Mouse (Mus musculus) limb, embryonic 12.5 days (tissue): ENCODE measurements around the gene Pard3. TPM values are rescaled to one million over a fixed set of nuclear protein-coding genes. Genes with fewer than 3 reads are reported as not detected.

Experiments used
- ATAC-seq: fragments of 200-750 bp; cut with Nextera tagmentation; 2 replicates; pipeline ENCODE4 v1.8.0; 2017; ENCODE audit warnings: low read depth, moderate TSS enrichment; ENCODE audit not compliant: insufficient number of reproducible peaks, insufficient read depth, low FRiP score, low TSS enrichment
- H3K27ac ChIP-seq: fragments of 300-500 bp; sonication (generic); 2 replicates; pipeline ENCODE4 v1.5.1; 2016; ENCODE audit warnings: mild to moderate bottlenecking, moderate library complexity
- H3K27me3 ChIP-seq: fragments of 300-500 bp; sonication (generic); 2 replicates; pipeline ENCODE4 v1.6.1; 2016; ENCODE audit warnings: mild to moderate bottlenecking, moderate library complexity
- H3K36me3 ChIP-seq: fragments of 300-500 bp; sonication (generic); 2 replicates; pipeline ENCODE4 v1.6.1; 2016; ENCODE audit warnings: mild to moderate bottlenecking, moderate library complexity
- H3K4me1 ChIP-seq: fragments of 300-500 bp; sonication (generic); replicated peaks from 2 replicates; pipeline ENCODE4 v1.6.1; 2016
- H3K4me2 ChIP-seq: fragments of 300-500 bp; sonication (generic); 2 replicates; pipeline ENCODE4 v1.6.1; 2016; ENCODE audit warnings: mild to moderate bottlenecking, moderate library complexity
- H3K4me3 ChIP-seq: fragments of 300-500 bp; sonication (generic); replicated peaks from 2 replicates; pipeline ENCODE4 v1.5.1; 2016; ENCODE audit warnings: mild to moderate bottlenecking
- H3K9ac ChIP-seq: fragments of 300-500 bp; sonication (generic); replicated peaks from 2 replicates; pipeline ENCODE4 v1.6.1; 2016; ENCODE audit warnings: mild to moderate bottlenecking, moderate library complexity
- H3K9me3 ChIP-seq: fragments of 300-500 bp; sonication (generic); 2 replicates; pipeline ENCODE4 v1.6.1; 2016; ENCODE audit warnings: mild to moderate bottlenecking, moderate library complexity
- WGBS: fragments of 180-500 bp; shearing (Covaris S2); methylation state at CpG from one replicate; pipeline ENCODE4 v1.1.7; 2016; 5-methylcytosine and 5-hydroxymethylcytosine counted together
- polyA plus RNA-seq: library from polyadenylated mRNA; unstranded; fragments of >200 nt; fragmentation: Nextera tagmentation; extraction: Ambion mirVana; gene quantifications from 2 replicates; pipeline ENCODE4 v1.2.1, GENCODE M21; 2016

Gene Pard3
- polyA plus RNA-seq, 1 experiment from 2014 or later: 50.6 TPM

DNA sequence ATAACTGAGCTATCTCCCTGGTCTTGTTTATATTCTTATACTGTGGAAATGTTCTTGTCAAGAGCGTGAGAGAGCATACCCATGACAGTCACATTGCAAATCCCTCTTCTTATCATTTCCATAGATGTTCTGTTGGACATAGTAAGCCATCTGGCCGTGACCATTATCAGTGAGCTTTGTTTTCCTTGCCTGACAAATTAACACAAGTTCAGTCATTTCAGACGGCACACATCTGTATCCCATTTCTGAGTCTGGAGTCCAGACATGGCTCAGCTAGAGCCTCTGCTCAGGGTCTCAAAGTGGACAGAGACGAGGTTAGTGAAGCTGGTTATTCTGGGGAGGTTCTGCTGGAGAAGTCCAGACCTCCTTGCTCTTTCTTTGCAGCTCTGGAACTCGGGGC is 523.0 kb downstream of the Pard3 start:
- H3K9ac ChIP-seq: no peak overlapping the region
- WGBS: 32% methylated on average over 5 of the region's 5 CpGs
- peak overlapping the region; percentile 41 for H3K27ac ChIP-seq
- peaks cover 54% of the 10 kb centered on the region for H3K4me1 ChIP-seq
- ATAC-seq: no peak
- no peaks in the 10 kb centered on the region for H3K9me3 ChIP-seq
- H3K27me3 ChIP-seq: no peaks in the 10 kb centered on the region
- no peak overlapping the region for H3K4me2 ChIP-seq
- no peak overlapping the region for H3K4me3 ChIP-seq
- no peaks in the 10 kb centered on the region for H3K36me3 ChIP-seq

DNA sequence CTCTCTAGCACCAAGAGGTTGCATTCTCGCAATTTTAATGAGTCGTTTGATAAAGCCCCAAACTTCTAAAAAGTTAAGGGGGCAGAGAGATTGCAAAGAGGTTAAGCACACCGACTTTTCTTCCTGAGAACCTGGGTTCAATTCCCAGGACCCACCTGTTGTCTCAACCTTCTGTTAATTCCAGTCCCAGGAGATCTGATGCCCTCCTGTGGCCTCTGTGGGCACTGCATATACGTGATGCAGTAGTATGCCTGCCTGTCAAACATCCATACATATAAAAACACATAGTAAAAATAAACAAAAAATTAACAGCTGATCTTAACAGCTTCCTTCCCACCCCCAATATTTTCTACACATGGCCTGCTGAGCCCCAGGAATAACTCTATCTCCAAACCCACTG is 524.6 kb downstream of the Pard3 start:
- Histone ChIP-seq H3K27ac (no peak overlapping the region), H3K36me3 (no peaks in the 10 kb centered on the region), H3K4me2 (no peak overlapping the region), H3K9me3 (no peaks in the 10 kb centered on the region), H3K9ac (no peak overlapping the region), H3K4me3 (no peak overlapping the region), H3K27me3 (no peaks in the 10 kb centered on the region), H3K4me1 (peaks cover 55% of the 10 kb centered on the region)
- ATAC-seq: no peak
- 72% methylated on average over 4 of the region's 4 CpGs for WGBS

- peaks cover 48% of the 10 kb centered on the region for H3K4me1 ChIP-seq
- no peak overlapping the region for H3K27ac ChIP-seq
- H3K4me2 ChIP-seq: no peak overlapping the region
- 61% methylated on average over 4 of the region's 4 CpGs for WGBS
- peaks cover 8% of the 10 kb centered on the region; the same call in 1 of the 2 replicates for H3K36me3 ChIP-seq
- no peak overlapping the region for H3K9ac ChIP-seq
- no peak for ATAC-seq
- H3K9me3 ChIP-seq: no peaks in the 10 kb centered on the region
- no peaks in the 10 kb centered on the region for H3K27me3 ChIP-seq
- no peak overlapping the region for H3K4me3 ChIP-seq
These were observed 525.6 kb downstream of the Pard3 start for GRCm38 (mm10) chr8:127589291-127589690.

GRCm38 (mm10) chr8:127590674-127591186 is 527.0 kb downstream of the Pard3 start:
- Histone ChIP-seq H3K9ac (no peak overlapping the region), H3K36me3 (peaks cover 15% of the 10 kb centered on the region; the same call in 1 of the 2 replicates), H3K4me2 (no peak overlapping the region), H3K27me3 (no peaks in the 10 kb centered on the region), H3K9me3 (no peaks in the 10 kb centered on the region), H3K27ac (no peak overlapping the region), H3K4me3 (no peak overlapping the region), H3K4me1 (peaks cover 45% of the 10 kb centered on the region)
- ATAC-seq: no peak
- 70% methylated on average over 5 of the region's 5 CpGs for WGBS

- WGBS: 57% methylated on average over 12 of the region's 12 CpGs
- ATAC-seq: no peak
These were observed 529.2 kb downstream of the Pard3 start for GRCm38 (mm10) chr8:127592648-127593574.

DNA sequence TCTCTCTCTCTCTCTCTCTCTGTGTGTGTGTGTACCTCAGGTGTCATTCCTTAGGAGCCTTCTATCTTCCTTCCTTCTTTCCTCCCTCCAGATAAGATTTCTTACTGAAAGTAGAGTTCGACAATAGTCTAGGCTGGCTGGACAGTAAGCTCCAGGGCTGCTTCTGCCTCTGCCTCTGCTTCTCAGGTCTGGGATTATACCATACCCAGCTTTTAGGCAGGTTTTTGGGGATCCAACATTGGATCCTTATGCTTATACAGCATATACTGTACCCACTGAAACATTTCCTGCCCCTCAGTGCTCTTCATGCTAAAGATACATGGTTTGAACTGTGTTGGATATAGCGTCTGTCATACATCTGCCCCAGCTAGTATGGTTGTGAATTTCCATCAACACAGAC is 536.9 kb downstream of the Pard3 start:
- Histone ChIP-seq H3K4me2 (no peak overlapping the region), H3K9ac (no peak overlapping the region), H3K36me3 (peaks cover 16% of the 10 kb centered on the region), H3K4me3 (no peak overlapping the region), H3K27me3 (no peaks in the 10 kb centered on the region), H3K9me3 (no peaks in the 10 kb centered on the region), H3K27ac (no peak overlapping the region), H3K4me1 (no peaks in the 10 kb centered on the region)
- 89% methylated on average over 2 of the region's 2 CpGs for WGBS
- ATAC-seq: no peak

More at GRCm38 (mm10) chr8:127592648-127593574, 529.2 kb downstream of the Pard3 start:
- Histone ChIP-seq H3K36me3 (peaks cover 15% of the 10 kb centered on the region; the same call in 1 of the 2 replicates), H3K4me1 (peaks cover 26% of the 10 kb centered on the region), H3K27ac (peak overlapping the region; percentile 45; the same call in 1 of the 2 replicates), H3K4me3 (no peak overlapping the region), H3K9me3 (no peaks in the 10 kb centered on the region), H3K4me2 (no peak overlapping the region), H3K27me3 (no peaks in the 10 kb centered on the region), H3K9ac (no peak overlapping the region)

DNA sequence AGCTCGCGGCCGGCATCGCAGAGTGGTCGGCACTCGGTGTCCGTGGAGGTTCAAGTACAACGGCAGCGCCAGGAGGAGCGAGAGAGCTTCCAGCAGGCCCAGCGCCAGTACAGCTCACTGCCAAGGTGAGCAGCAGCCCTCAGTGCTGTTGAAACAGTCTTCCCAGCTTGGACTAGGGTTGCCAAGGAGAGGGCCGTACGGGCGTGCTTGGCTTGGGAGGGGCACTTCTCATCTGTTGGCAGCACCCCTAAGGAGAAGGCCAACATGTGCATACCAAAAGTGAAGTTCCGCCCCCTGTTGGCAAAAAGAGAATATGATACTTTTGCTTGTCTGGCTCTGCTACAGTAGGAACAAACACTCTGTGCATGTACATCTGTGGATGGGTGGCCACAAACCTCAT is 539.4 kb downstream of the Pard3 start:
- ATAC-seq: no peak
- 95% methylated on average over 15 of the region's 15 CpGs for WGBS

DNA sequence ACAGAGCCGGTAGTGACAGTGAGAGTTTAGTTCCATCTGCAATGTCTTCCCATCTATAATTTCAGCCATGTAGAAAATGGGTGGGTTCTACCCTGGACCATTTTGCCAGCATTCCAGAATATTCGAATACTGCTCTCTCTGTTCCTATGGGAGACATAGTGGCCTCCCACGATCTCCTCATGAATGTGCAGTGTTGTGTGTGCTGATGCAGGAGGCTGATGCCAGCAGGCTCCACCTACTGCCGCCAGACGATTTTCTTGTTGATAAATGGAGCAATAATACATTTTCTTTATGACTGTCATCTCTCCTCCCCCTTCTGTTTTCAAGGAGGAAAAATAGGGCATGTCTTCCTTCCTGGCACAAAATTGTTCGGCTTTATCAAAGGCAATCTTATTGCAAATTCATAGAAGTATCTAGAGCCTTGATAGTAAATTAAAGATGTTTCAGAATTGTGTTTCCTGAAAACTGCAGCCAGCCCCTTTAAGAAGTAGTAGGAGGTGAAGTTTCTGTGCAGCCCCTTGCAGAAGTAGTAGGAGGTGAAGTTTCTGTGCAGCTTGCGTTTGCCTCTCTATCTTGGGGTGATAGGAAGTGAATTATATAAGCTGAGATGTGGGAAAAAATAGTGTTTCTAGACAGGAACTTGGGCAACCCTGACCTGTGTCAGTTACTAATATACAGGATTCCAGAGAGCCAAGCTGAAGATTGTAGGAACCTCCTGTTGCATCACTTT is 545.0 kb downstream of the Pard3 start:
- Histone ChIP-seq H3K4me2 (no peak overlapping the region), H3K27ac (no peak overlapping the region), H3K4me3 (no peak overlapping the region), H3K36me3 (peaks cover 25% of the 10 kb centered on the region), H3K4me1 (no peaks in the 10 kb centered on the region), H3K9me3 (no peaks in the 10 kb centered on the region), H3K27me3 (no peaks in the 10 kb centered on the region), H3K9ac (no peak overlapping the region)
- WGBS: 87% methylated on average over 7 of the region's 7 CpGs
- ATAC-seq: no peak

More for the DNA sequence above, 539.4 kb downstream of the Pard3 start:
- Histone ChIP-seq H3K27ac (no peak overlapping the region), H3K4me1 (no peaks in the 10 kb centered on the region), H3K4me2 (no peak overlapping the region), H3K9me3 (no peaks in the 10 kb centered on the region), H3K4me3 (no peak overlapping the region), H3K9ac (no peak overlapping the region), H3K27me3 (no peaks in the 10 kb centered on the region), H3K36me3 (peaks cover 16% of the 10 kb centered on the region)

DNA sequence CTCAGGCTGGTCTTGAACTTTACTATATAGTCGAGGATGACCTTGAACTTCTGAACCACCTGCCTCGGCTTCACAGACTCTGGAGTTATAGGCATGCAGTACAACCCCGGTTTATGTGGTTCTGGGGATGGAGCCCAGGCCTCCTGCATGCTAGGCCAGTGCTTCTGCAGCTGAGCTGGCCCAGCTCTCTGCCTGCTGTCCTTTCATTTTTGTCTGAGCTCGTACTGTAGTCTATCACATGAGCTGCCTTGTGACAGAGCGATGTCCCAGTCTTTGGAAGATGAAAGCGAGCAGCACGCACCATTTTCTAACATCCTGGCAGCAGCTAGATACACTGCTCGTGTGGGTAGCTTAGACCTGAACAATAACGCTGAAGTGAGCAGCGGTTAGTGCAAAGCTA is 545.6 kb downstream of the Pard3 start:
- H3K36me3 ChIP-seq: peaks cover 19% of the 10 kb centered on the region
- no peak overlapping the region for H3K4me2 ChIP-seq
- 88% methylated on average over 10 of the region's 10 CpGs for WGBS
- no peaks in the 10 kb centered on the region for H3K9me3 ChIP-seq
- no peak overlapping the region for H3K27ac ChIP-seq
- ATAC-seq: no peak
- no peak overlapping the region for H3K9ac ChIP-seq
- no peaks in the 10 kb centered on the region for H3K27me3 ChIP-seq
- no peak overlapping the region for H3K4me3 ChIP-seq
- H3K4me1 ChIP-seq: no peaks in the 10 kb centered on the region

GRCm38 (mm10) chr8:127614206-127614605 is 550.5 kb downstream of the Pard3 start:
- no peak for ATAC-seq
- no peak overlapping the region for H3K4me3 ChIP-seq
- H3K9me3 ChIP-seq: no peaks in the 10 kb centered on the region
- no peak overlapping the region for H3K9ac ChIP-seq
- H3K36me3 ChIP-seq: peaks cover 18% of the 10 kb centered on the region
- H3K27me3 ChIP-seq: no peaks in the 10 kb centered on the region
- no peak overlapping the region for H3K27ac ChIP-seq
- H3K4me2 ChIP-seq: no peak overlapping the region
- no peaks in the 10 kb centered on the region for H3K4me1 ChIP-seq
- WGBS: 68% methylated on average over 4 of the region's 4 CpGs

GRCm38 (mm10) chr8:127616681-127617080 is 553.0 kb downstream of the Pard3 start:
- H3K4me3 ChIP-seq: no peak overlapping the region
- no peaks in the 10 kb centered on the region for H3K9me3 ChIP-seq
- H3K27ac ChIP-seq: no peak overlapping the region
- H3K36me3 ChIP-seq: no peaks in the 10 kb centered on the region
- no peak overlapping the region for H3K9ac ChIP-seq
- H3K27me3 ChIP-seq: no peaks in the 10 kb centered on the region
- 72% methylated on average over 2 of the region's 2 CpGs for WGBS
- H3K4me1 ChIP-seq: no peaks in the 10 kb centered on the region
- H3K4me2 ChIP-seq: no peak overlapping the region
- ATAC-seq: no peak
